Mouse (Mus musculus) limb, embryonic 14.5 days (tissue): ENCODE measurements around the gene Cd3eap. TPM values are rescaled to one million over a fixed set of nuclear protein-coding genes. Genes with fewer than 3 reads are reported as not detected.

Experiments
- ATAC-seq: fragments of 200-750 bp; cut with Nextera tagmentation; 2 replicates; pipeline ENCODE4 v1.8.0; 2017; ENCODE audit warnings: low read depth, moderate number of reproducible peaks, moderate TSS enrichment; ENCODE audit not compliant: low FRiP score
- DNase-seq: peaks from one replicate; pipeline ENCODE4 v3.0.0-alpha.2; 2015; ENCODE audit warnings: low spot score
- H3K27ac ChIP-seq: fragments of 300-500 bp; sonication (generic); replicated peaks from 2 replicates; pipeline ENCODE4 v1.5.1; 2014; ENCODE audit warnings: low read depth, mild to moderate bottlenecking, low read length, moderate library complexity, mixed read lengths
- H3K27me3 ChIP-seq: fragments of 300-500 bp; sonication (generic); 2 replicates; pipeline ENCODE4 v1.6.1; 2014; ENCODE audit warnings: low read length, mixed read lengths; ENCODE audit not compliant: control insufficient read depth, insufficient read depth
- H3K36me3 ChIP-seq: fragments of 300-500 bp; sonication (generic); 2 replicates; pipeline ENCODE4 v1.6.1; 2014; ENCODE audit warnings: mild to moderate bottlenecking, low read length, moderate library complexity, mixed read lengths; ENCODE audit not compliant: control insufficient read depth, insufficient read depth
- H3K4me1 ChIP-seq: fragments of 300-500 bp; sonication (generic); 2 replicates; pipeline ENCODE4 v1.6.1; 2014; ENCODE audit warnings: antibody characterized with exemption, low read length, mixed read lengths; ENCODE audit not compliant: control insufficient read depth, insufficient read depth
- H3K4me2 ChIP-seq: fragments of 300-500 bp; sonication (generic); replicated peaks from 2 replicates; pipeline ENCODE4 v1.6.1; 2014; ENCODE audit warnings: low read depth, mild to moderate bottlenecking, low read length, moderate library complexity; ENCODE audit not compliant: severe bottlenecking
- H3K4me3 ChIP-seq: fragments of 300-500 bp; sonication (generic); replicated peaks from 2 replicates; pipeline ENCODE4 v1.5.1; 2014; ENCODE audit warnings: low read length
- H3K9ac ChIP-seq: fragments of 300-500 bp; sonication (generic); 2 replicates; pipeline ENCODE4 v1.6.1; 2014; ENCODE audit warnings: mild to moderate bottlenecking, low read depth, low read length, moderate library complexity; ENCODE audit not compliant: severe bottlenecking
- H3K9me3 ChIP-seq: fragments of 300-500 bp; sonication (generic); 2 replicates; pipeline ENCODE4 v1.6.1; 2016; ENCODE audit warnings: low read length; ENCODE audit not compliant: control insufficient read depth
- POLR2A ChIP-seq: fragments of 200-500 bp; IDR thresholded peaks from 2 replicates; pipeline ENCODE4 v1.8.0; 2012; ENCODE audit warnings: inconsistent platforms, mild to moderate bottlenecking, moderate library complexity, borderline replicate concordance; ENCODE audit not compliant: insufficient read depth, insufficient read length; ENCODE audit errors: extremely low read depth
- WGBS: fragments of 180-500 bp; shearing (Covaris S2); extraction: QIAGEN DNeasy Blood & Tissue Kit; methylation state at CpG from one replicate; pipeline ENCODE4 v1.1.7; 2014; 5-methylcytosine and 5-hydroxymethylcytosine counted together
- polyA plus RNA-seq, 2 experiments: library from polyadenylated mRNA; depleted of rRNA in 1 of 2; stranded (reverse) in 1 of 2; unstranded in 1 of 2; fragments of >200 nt; fragmentation: Nextera tagmentation in 1 of 2; extraction: Ambion mirVana in 1 of 2; gene quantifications; 2 replicates each; pipeline versions ENCODE4 v1.2.1 to v1.2.3; 2012 to 2014

Cd3eap gene
- polyA plus RNA-seq, 2 experiments = 19.4 to 25.2 TPM

- no peak overlapping the region for H3K4me2 ChIP-seq
- no peak for ATAC-seq
- H3K4me3 ChIP-seq = no peak overlapping the region
- H3K36me3 ChIP-seq = peaks cover 23% of the 10 kb centered on the region; the same call in 1 of the 2 replicates
- no peaks in the 10 kb centered on the region for H3K27me3 ChIP-seq
- no peak overlapping the region for H3K9ac ChIP-seq
- H3K9me3 ChIP-seq = no peaks in the 10 kb centered on the region
- H3K27ac ChIP-seq = no peak overlapping the region
- no peaks in the 10 kb centered on the region; the same call in 1 of the 2 replicates for H3K4me1 ChIP-seq
- no peak for DNase-seq
- WGBS = 89% methylated on average over 2 of the region's 2 CpGs
- no peak for TF ChIP-seq POLR2A
These were observed 14.1 kb upstream of the Cd3eap start for GRCm38 (mm10) chr7:19373367-19373766.

- no peak for DNase-seq
- Histone ChIP-seq H3K27me3 (no peaks in the 10 kb centered on the region), H3K36me3 (peaks cover 6% of the 10 kb centered on the region; the same call in 1 of the 2 replicates), H3K27ac (no peak overlapping the region), H3K4me2 (peak overlapping the region; percentile 75), H3K9ac (peak overlapping the region; percentile 46), H3K4me1 (no peaks in the 10 kb centered on the region; the same call in 1 of the 2 replicates), H3K4me3 (peak overlapping the region; percentile 40), H3K9me3 (no peaks in the 10 kb centered on the region)
- peak; percentile 75 for ATAC-seq
- no peak for TF ChIP-seq POLR2A
- 15% methylated on average over 44 of the region's 46 CpGs for WGBS
These were observed 10.6 kb upstream of the Cd3eap start for GRCm38 (mm10) chr7:19369823-19370425.

- Histone ChIP-seq H3K36me3 (0 out of 2 replicates have a peak, but pooled peaks cover 3% of the 10 kb centered on the region), H3K4me2 (no peak overlapping the region), H3K27me3 (no peaks in the 10 kb centered on the region), H3K9ac (no peak overlapping the region), H3K4me1 (no peaks in the 10 kb centered on the region; the same call in 1 of the 2 replicates), H3K9me3 (no peaks in the 10 kb centered on the region), H3K27ac (no peak overlapping the region), H3K4me3 (no peak overlapping the region)
- TF ChIP-seq POLR2A = no peak
- whole genome bisulfite sequencing = 17% methylated on average over 16 of the region's 16 CpGs
- ATAC-seq = no peak
- no peak for DNase-seq
These were observed 9.1 kb upstream of the Cd3eap start for GRCm38 (mm10) chr7:19368380-19368779.

- ATAC-seq (no peak), DNase-seq (no peak)
- Histone ChIP-seq H3K36me3 (no peaks in the 10 kb centered on the region), H3K9me3 (no peaks in the 10 kb centered on the region), H3K4me3 (no peak overlapping the region), H3K4me1 (peaks cover 7% of the 10 kb centered on the region), H3K27me3 (no peaks in the 10 kb centered on the region), H3K27ac (no peak overlapping the region), H3K4me2 (no peak overlapping the region), H3K9ac (no peak overlapping the region)
- no peak for TF ChIP-seq POLR2A
- 61% methylated on average over 4 of the region's 4 CpGs for WGBS
These were observed 6.1 kb upstream of the Cd3eap start for GRCm38 (mm10) chr7:19365376-19365775.

GRCm38 (mm10) chr7:19363881-19364280, 4.6 kb upstream of the Cd3eap start:
- TF ChIP-seq POLR2A = no peak
- no peak overlapping the region for H3K4me2 ChIP-seq
- H3K4me1 ChIP-seq = peaks cover 7% of the 10 kb centered on the region
- ATAC-seq (no peak), DNase-seq (peak; percentile 61)
- WGBS = 4% methylated on average over 10 of the region's 18 CpGs
- no peaks in the 10 kb centered on the region for H3K9me3 ChIP-seq
- no peaks in the 10 kb centered on the region for H3K27me3 ChIP-seq
- no peaks in the 10 kb centered on the region for H3K36me3 ChIP-seq
- no peak overlapping the region for H3K27ac ChIP-seq
- no peak overlapping the region for H3K4me3 ChIP-seq
- no peak overlapping the region for H3K9ac ChIP-seq

- no peaks in the 10 kb centered on the region for H3K27me3 ChIP-seq
- H3K4me2 ChIP-seq = peak overlapping the region; percentile 97
- peaks cover 9% of the 10 kb centered on the region; the same call in 1 of the 2 replicates for H3K36me3 ChIP-seq
- H3K4me1 ChIP-seq = peaks cover 12% of the 10 kb centered on the region
- TF ChIP-seq POLR2A = no peak
- ATAC-seq = no peak
- no peak overlapping the region for H3K27ac ChIP-seq
- no peaks in the 10 kb centered on the region for H3K9me3 ChIP-seq
- H3K4me3 ChIP-seq = peak overlapping the region; percentile 66; the same call in 1 of the 2 replicates
- 46% methylated on average over 4 of the region's 4 CpGs for WGBS
- no peak overlapping the region for H3K9ac ChIP-seq
- DNase-seq = no peak
These were observed 3.0 kb upstream of the Cd3eap start for GRCm38 (mm10) chr7:19362276-19362675.
